Mouse (Mus musculus): ENCODE data around the gene Gm49325. TPM values are rescaled to one million over a fixed set of nuclear protein-coding genes. Genes with fewer than 3 reads are reported as not detected.
A peak's percentile ranks its signal among the peaks of the same experiment; 100 is the strongest.
"Not testable (repeated sequence)": the region's sequence is repeated elsewhere in the genome, so short reads cannot be mapped to it uniquely, and the experiment has no call there.

Gene Gm49325
- total RNA-seq, 2 experiments from 2014 or later = 15.9 to 20.8 TPM

- DNase-seq = peak; percentile 21
These were observed 80.1 kb downstream of the Gm49325 start, which contains the start of gene Tspear for GRCm38 (mm10) chr10:77685895-77686664. Gene Tspear (plus strand): TSS chr10:77686569.

- DNase-seq = no peak
These were observed 81.0 kb downstream of the Gm49325 start for GRCm38 (mm10) chr10:77687021-77687420.

GRCm38 (mm10) chr10:77690356-77690807, 84.4 kb downstream of the Gm49325 start, which contains the start of gene Gm19402:
Gene Gm19402 (minus strand): TSS chr10:77690757.
- not testable (repeated sequence) for DNase-seq

Small RNAs within 50 kb of the gene (microRNA-seq; reads per million reads assigned to microRNA genes)
- 51.7 to 61.2 reads per million in 2 experiments for gene Mir1930

Other genes with a start within 250 kb of the Gm49325 start
- 10 to 100 TPM; 20.9 to 23.3 TPM for gene Adarb1, start 187.9 kb upstream of the Gm49325 start, total RNA-seq (2021)
- gene Fam207a, start 90.4 kb upstream of the Gm49325 start, total RNA-seq (2021) = 10 to 100 TPM; 12.6 to 13.2 TPM
- 1 to 10 TPM; 2.0 to 2.5 TPM for gene Itgb2, start 75.9 kb upstream of the Gm49325 start, total RNA-seq (2021)
- 100 to 1,000 TPM; 113 to 119 TPM for gene Pttg1ip, start 24.5 kb upstream of the Gm49325 start, total RNA-seq (2021)
- gene Sumo3, start 100 bp upstream of the Gm49325 start, total RNA-seq (2021) = 10 to 100 TPM; 90.9 to 97.9 TPM
- gene Ube2g2, start 16.1 kb downstream of the Gm49325 start, total RNA-seq (2021) = 10 to 100 TPM; 56.1 to 63.8 TPM
- not detected for gene Tspear, start 80.4 kb downstream of the Gm49325 start, total RNA-seq (2021)
- gene Gm19402, start 84.6 kb downstream of the Gm49325 start, total RNA-seq (2021) = not detected
- not detected for gene Gm9508, start 91.0 kb downstream of the Gm49325 start, total RNA-seq (2021)
- gene Gm10272, start 100.4 kb downstream of the Gm49325 start, total RNA-seq (2021) = not detected
- gene Gm10024, start 105.3 kb downstream of the Gm49325 start, total RNA-seq (2021) = not detected
- gene Gm10142, start 109.6 kb downstream of the Gm49325 start, total RNA-seq (2021) = not detected
- gene Krtap12-1, start 114.4 kb downstream of the Gm49325 start, total RNA-seq (2021) = not detected
- gene Gm10100, start 120.3 kb downstream of the Gm49325 start, total RNA-seq (2021) = not detected
- not detected for gene Gm18596, start 136.4 kb downstream of the Gm49325 start, total RNA-seq (2021)
- gene Gm9736, start 145.2 kb downstream of the Gm49325 start, total RNA-seq (2021) = not detected
- gene Gm3233, start 153.5 kb downstream of the Gm49325 start, total RNA-seq (2021) = not detected
- not detected for gene Gm3238, start 165.1 kb downstream of the Gm49325 start, total RNA-seq (2021)
- gene Gm7138, start 170.7 kb downstream of the Gm49325 start, total RNA-seq (2021) = not detected
- not detected for gene Gm3250, start 176.3 kb downstream of the Gm49325 start, total RNA-seq (2021)
- not detected for gene Gm7137, start 182.0 kb downstream of the Gm49325 start, total RNA-seq (2021)
- not detected for gene Gm9639, start 188.9 kb downstream of the Gm49325 start, total RNA-seq (2021)
- gene Gm19668, start 192.9 kb downstream of the Gm49325 start, total RNA-seq (2021) = not detected
- gene Gm9507, start 205.6 kb downstream of the Gm49325 start, total RNA-seq (2021) = not detected
- gene Gm2696, start 208.5 kb downstream of the Gm49325 start, total RNA-seq (2021) = not detected
- not detected for gene Krtap10-4, start 220.9 kb downstream of the Gm49325 start, total RNA-seq (2021)
- not detected for gene Krtap10-10, start 229.8 kb downstream of the Gm49325 start, total RNA-seq (2021)
- not detected for gene Gm36176, start 240.6 kb downstream of the Gm49325 start, total RNA-seq (2021)
- not detected for gene Gm10318, start 246.7 kb downstream of the Gm49325 start, total RNA-seq (2021)